Mouse (Mus musculus): ENCODE data around the gene Top2a. TPM values are rescaled to one million over a fixed set of nuclear protein-coding genes. Genes with fewer than 3 reads are reported as not detected.
A peak's percentile ranks its signal among the peaks of the same experiment; 100 is the strongest.

Gene Top2a
- polyA plus RNA-seq, 1 experiment from 2014 or later, result 332 TPM

GRCm38 (mm10) chr11:98972801-98973360 lies 51.1 kb downstream of the Top2a start:
- Histone ChIP-seq H3K9ac (ENCODE audit: low read depth, low read length) (no peak overlapping the region), H3K27ac (ENCODE audit: low read depth, low read length) (no peak overlapping the region), H3K9me3 (ENCODE audit: control insufficient read depth, low read length) (no peaks in the 10 kb centered on the region), H3K27me3 (ENCODE audit: control insufficient read depth, insufficient read depth, low read length) (no peaks in the 10 kb centered on the region), H3K4me3 (ENCODE audit: low read depth, low read length) (no peak overlapping the region), H3K4me1 (replicated peaks; ENCODE audit: control insufficient read depth, insufficient read depth, low read length) (peaks cover 28% of the 10 kb centered on the region), H3K4me2 (replicated peaks; ENCODE audit: low read depth, low read length) (no peak overlapping the region), H3K36me3 (ENCODE audit: control insufficient read depth, insufficient read depth, low read length) (no peaks in the 10 kb centered on the region)
- WGBS, result 93% methylated on average over 9 of the region's 9 CpGs
- DNase-seq (ENCODE audit: low spot score), result no peak
- no peak for ATAC-seq (ENCODE audit: low FRiP score)

GRCm38 (mm10) chr11:98972215-98972614 lies 51.8 kb downstream of the Top2a start:
- Histone ChIP-seq H3K36me3 (ENCODE audit: control insufficient read depth, insufficient read depth, low read length) (no peaks in the 10 kb centered on the region), H3K4me2 (replicated peaks; ENCODE audit: low read depth, low read length) (no peak overlapping the region), H3K27me3 (ENCODE audit: control insufficient read depth, insufficient read depth, low read length) (no peaks in the 10 kb centered on the region), H3K27ac (ENCODE audit: low read depth, low read length) (0 out of 2 replicates have a peak overlapping the region, but pooled peaks have one; percentile 2), H3K9me3 (ENCODE audit: control insufficient read depth, low read length) (no peaks in the 10 kb centered on the region), H3K4me1 (replicated peaks; ENCODE audit: control insufficient read depth, insufficient read depth, low read length) (peaks cover 32% of the 10 kb centered on the region), H3K9ac (ENCODE audit: low read depth, low read length) (no peak overlapping the region), H3K4me3 (ENCODE audit: low read depth, low read length) (no peak overlapping the region)
- WGBS, result 55% methylated on average over 9 of the region's 9 CpGs
- DNase-seq (ENCODE audit: low spot score) (peak; percentile 88), ATAC-seq (ENCODE audit: low FRiP score) (no peak)

- 70% methylated on average over 23 of the region's 23 CpGs for WGBS
- H3K9me3 ChIP-seq (ENCODE audit: control insufficient read depth, low read length), result no peaks in the 10 kb centered on the region
- no peaks in the 10 kb centered on the region for H3K27me3 ChIP-seq (ENCODE audit: control insufficient read depth, insufficient read depth, low read length)
- H3K4me2 ChIP-seq (replicated peaks; ENCODE audit: low read depth, low read length), result peak overlapping the region; percentile 26
- peaks cover 40% of the 10 kb centered on the region for H3K4me1 ChIP-seq (replicated peaks; ENCODE audit: control insufficient read depth, insufficient read depth, low read length)
- H3K27ac ChIP-seq (ENCODE audit: low read depth, low read length), result peak overlapping the region; percentile 99
- H3K36me3 ChIP-seq (ENCODE audit: control insufficient read depth, insufficient read depth, low read length), result no peaks in the 10 kb centered on the region
- peak overlapping the region; percentile 46; the same call in 1 of the 2 replicates for H3K9ac ChIP-seq (ENCODE audit: low read depth, low read length)
- ATAC-seq (ENCODE audit: low FRiP score) (no peak), DNase-seq (ENCODE audit: low spot score) (peak; percentile 46)
- no peak overlapping the region for H3K4me3 ChIP-seq (ENCODE audit: low read depth, low read length)
These were observed 52.5 kb downstream of the Top2a start for GRCm38 (mm10) chr11:98971316-98972031.

- DNase-seq (ENCODE audit: low spot score), result no peak
- H3K4me3 ChIP-seq (ENCODE audit: low read depth, low read length), result peak overlapping the region; percentile 23
- 49% methylated on average over 29 of the region's 29 CpGs for WGBS
These were observed 53.6 kb downstream of the Top2a start for GRCm38 (mm10) chr11:98970191-98970925.

GRCm38 (mm10) chr11:98969496-98969927 lies 54.5 kb downstream of the Top2a start:
- ATAC-seq (ENCODE audit: low FRiP score), result peak; percentile 52
- H3K9ac ChIP-seq (ENCODE audit: low read depth, low read length), result peak overlapping the region; percentile 32
- H3K27me3 ChIP-seq (ENCODE audit: control insufficient read depth, insufficient read depth, low read length), result no peaks in the 10 kb centered on the region
- H3K4me1 ChIP-seq (replicated peaks; ENCODE audit: control insufficient read depth, insufficient read depth, low read length), result peaks cover 59% of the 10 kb centered on the region
- peak overlapping the region; percentile 99 for H3K27ac ChIP-seq (ENCODE audit: low read depth, low read length)
- peak overlapping the region; percentile 60 for H3K4me2 ChIP-seq (replicated peaks; ENCODE audit: low read depth, low read length)
- 18% methylated on average over 16 of the region's 17 CpGs for WGBS
- peak; percentile 75 for DNase-seq (ENCODE audit: low spot score)
- H3K9me3 ChIP-seq (ENCODE audit: control insufficient read depth, low read length), result no peaks in the 10 kb centered on the region
- H3K36me3 ChIP-seq (ENCODE audit: control insufficient read depth, insufficient read depth, low read length), result no peaks in the 10 kb centered on the region
- H3K4me3 ChIP-seq (ENCODE audit: low read depth, low read length), result peak overlapping the region; percentile 23

More at GRCm38 (mm10) chr11:98970191-98970925, 53.6 kb downstream of the Top2a start:
- H3K4me2 ChIP-seq (replicated peaks; ENCODE audit: low read depth, low read length), result peak overlapping the region; percentile 60
- no peak for ATAC-seq (ENCODE audit: low FRiP score)
- H3K27me3 ChIP-seq (ENCODE audit: control insufficient read depth, insufficient read depth, low read length), result no peaks in the 10 kb centered on the region
- peak overlapping the region; percentile 99 for H3K27ac ChIP-seq (ENCODE audit: low read depth, low read length)
- peaks cover 50% of the 10 kb centered on the region for H3K4me1 ChIP-seq (replicated peaks; ENCODE audit: control insufficient read depth, insufficient read depth, low read length)
- no peaks in the 10 kb centered on the region for H3K9me3 ChIP-seq (ENCODE audit: control insufficient read depth, low read length)
- H3K36me3 ChIP-seq (ENCODE audit: control insufficient read depth, insufficient read depth, low read length), result no peaks in the 10 kb centered on the region
- H3K9ac ChIP-seq (ENCODE audit: low read depth, low read length), result peak overlapping the region; percentile 32

GRCm38 (mm10) chr11:98968716-98969495 lies 55.1 kb downstream of the Top2a start:
- peak; percentile 72 for ATAC-seq (ENCODE audit: low FRiP score)
- H3K4me1 ChIP-seq (replicated peaks; ENCODE audit: control insufficient read depth, insufficient read depth, low read length), result peaks cover 65% of the 10 kb centered on the region
- DNase-seq (ENCODE audit: low spot score), result peak; percentile 93
- H3K4me2 ChIP-seq (replicated peaks; ENCODE audit: low read depth, low read length), result peak overlapping the region; percentile 98
- peak overlapping the region; percentile 23 for H3K4me3 ChIP-seq (ENCODE audit: low read depth, low read length)
- H3K27ac ChIP-seq (ENCODE audit: low read depth, low read length), result peak overlapping the region; percentile 99
- WGBS, result 8% methylated on average over 20 of the region's 20 CpGs
- H3K9me3 ChIP-seq (ENCODE audit: control insufficient read depth, low read length), result no peaks in the 10 kb centered on the region
- no peaks in the 10 kb centered on the region for H3K27me3 ChIP-seq (ENCODE audit: control insufficient read depth, insufficient read depth, low read length)
- no peaks in the 10 kb centered on the region for H3K36me3 ChIP-seq (ENCODE audit: control insufficient read depth, insufficient read depth, low read length)
- peak overlapping the region; percentile 50 for H3K9ac ChIP-seq (ENCODE audit: low read depth, low read length)

- H3K27ac ChIP-seq (ENCODE audit: low read depth, low read length), result peak overlapping the region; percentile 99
- H3K9me3 ChIP-seq (ENCODE audit: control insufficient read depth, low read length), result no peaks in the 10 kb centered on the region
- H3K27me3 ChIP-seq (ENCODE audit: control insufficient read depth, insufficient read depth, low read length), result no peaks in the 10 kb centered on the region
- peak overlapping the region; percentile 45 for H3K9ac ChIP-seq (ENCODE audit: low read depth, low read length)
- H3K4me2 ChIP-seq (replicated peaks; ENCODE audit: low read depth, low read length), result peak overlapping the region; percentile 98
- DNase-seq (ENCODE audit: low spot score), result peak; percentile 43
- H3K36me3 ChIP-seq (ENCODE audit: control insufficient read depth, insufficient read depth, low read length), result no peaks in the 10 kb centered on the region
- no peak for ATAC-seq (ENCODE audit: low FRiP score)
- WGBS, result 50% methylated on average over 16 of the region's 16 CpGs
- H3K4me1 ChIP-seq (replicated peaks; ENCODE audit: control insufficient read depth, insufficient read depth, low read length), result peaks cover 69% of the 10 kb centered on the region
- peak overlapping the region; percentile 23; the same call in 1 of the 2 replicates for H3K4me3 ChIP-seq (ENCODE audit: low read depth, low read length)
These were observed 55.9 kb downstream of the Top2a start for GRCm38 (mm10) chr11:98968079-98968478.

GRCm38 (mm10) chr11:98966499-98967141 lies 57.4 kb downstream of the Top2a start:
- Histone ChIP-seq H3K27ac (ENCODE audit: low read depth, low read length) (peak overlapping the region; percentile 99), H3K4me1 (replicated peaks; ENCODE audit: control insufficient read depth, insufficient read depth, low read length) (peaks cover 69% of the 10 kb centered on the region), H3K9ac (ENCODE audit: low read depth, low read length) (peak overlapping the region; percentile 88), H3K36me3 (ENCODE audit: control insufficient read depth, insufficient read depth, low read length) (no peaks in the 10 kb centered on the region), H3K4me2 (replicated peaks; ENCODE audit: low read depth, low read length) (peak overlapping the region; percentile 98), H3K9me3 (ENCODE audit: control insufficient read depth, low read length) (no peaks in the 10 kb centered on the region), H3K27me3 (ENCODE audit: control insufficient read depth, insufficient read depth, low read length) (no peaks in the 10 kb centered on the region), H3K4me3 (ENCODE audit: low read depth, low read length) (peak overlapping the region; percentile 82; the same call in 1 of the 2 replicates)
- peak; percentile 76 for DNase-seq (ENCODE audit: low spot score)
- WGBS, result 19% methylated on average over 8 of the region's 9 CpGs
- ATAC-seq (ENCODE audit: low FRiP score), result peak; percentile 16; the same call in 1 of the 2 replicates
